Mouse (Mus musculus) ovary, postnatal 10 days (tissue): Measurements from ENCODE around the gene Hoxd9.

ENCODE experiments used
- DNase-seq: peaks from one replicate; pipeline ENCODE4 v3.0.0; 2022; ENCODE audit warnings: low spot score

The Hoxd9 gene

DNA sequence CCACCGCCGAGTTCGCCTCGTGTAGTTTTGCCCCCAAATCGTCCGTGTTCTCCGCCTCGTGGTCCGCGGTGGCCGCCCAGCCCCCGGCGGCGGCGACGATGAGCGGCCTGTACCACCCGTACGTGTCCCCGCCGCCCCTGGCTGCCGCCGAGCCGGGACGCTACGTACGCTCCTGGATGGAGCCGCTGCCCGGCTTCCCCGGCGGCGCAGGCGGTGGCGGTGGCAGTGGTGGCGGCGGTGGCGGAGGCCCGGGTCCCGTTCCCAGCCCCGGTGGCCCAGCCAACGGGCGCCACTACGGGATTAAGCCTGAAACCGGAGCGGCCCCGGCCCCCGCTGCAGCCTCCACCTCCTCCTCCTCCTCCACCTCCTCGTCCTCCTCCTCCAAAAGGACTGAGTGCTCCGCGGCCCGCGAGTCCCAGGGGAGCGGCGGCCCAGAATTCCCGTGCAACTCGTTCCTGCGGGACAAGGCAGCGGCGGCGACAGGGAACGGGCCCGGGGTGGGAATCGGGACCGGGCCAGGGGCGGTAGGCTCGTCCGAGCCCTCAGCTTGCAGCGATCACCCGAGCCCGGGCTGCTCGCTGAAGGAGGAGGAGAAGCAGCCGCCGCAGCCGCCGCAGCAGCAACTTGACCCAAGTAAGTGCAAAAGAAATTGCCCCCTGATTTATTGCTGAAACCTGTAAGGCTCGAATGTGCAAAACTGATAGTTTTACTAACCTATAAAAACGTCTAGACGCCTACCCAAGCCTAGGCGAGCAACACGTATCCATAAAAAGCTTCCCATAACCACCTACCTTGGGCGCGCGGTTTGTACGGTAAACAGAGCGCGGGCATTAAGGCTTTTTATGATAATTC lies 900 bp downstream of the Hoxd9 start:
- DNase-seq, result no peak

- DNase-seq, result no peak
Measured at GRCm38 (mm10) chr2:74699053-74699430, 1.5 kb downstream of the Hoxd9 start.

DNA sequence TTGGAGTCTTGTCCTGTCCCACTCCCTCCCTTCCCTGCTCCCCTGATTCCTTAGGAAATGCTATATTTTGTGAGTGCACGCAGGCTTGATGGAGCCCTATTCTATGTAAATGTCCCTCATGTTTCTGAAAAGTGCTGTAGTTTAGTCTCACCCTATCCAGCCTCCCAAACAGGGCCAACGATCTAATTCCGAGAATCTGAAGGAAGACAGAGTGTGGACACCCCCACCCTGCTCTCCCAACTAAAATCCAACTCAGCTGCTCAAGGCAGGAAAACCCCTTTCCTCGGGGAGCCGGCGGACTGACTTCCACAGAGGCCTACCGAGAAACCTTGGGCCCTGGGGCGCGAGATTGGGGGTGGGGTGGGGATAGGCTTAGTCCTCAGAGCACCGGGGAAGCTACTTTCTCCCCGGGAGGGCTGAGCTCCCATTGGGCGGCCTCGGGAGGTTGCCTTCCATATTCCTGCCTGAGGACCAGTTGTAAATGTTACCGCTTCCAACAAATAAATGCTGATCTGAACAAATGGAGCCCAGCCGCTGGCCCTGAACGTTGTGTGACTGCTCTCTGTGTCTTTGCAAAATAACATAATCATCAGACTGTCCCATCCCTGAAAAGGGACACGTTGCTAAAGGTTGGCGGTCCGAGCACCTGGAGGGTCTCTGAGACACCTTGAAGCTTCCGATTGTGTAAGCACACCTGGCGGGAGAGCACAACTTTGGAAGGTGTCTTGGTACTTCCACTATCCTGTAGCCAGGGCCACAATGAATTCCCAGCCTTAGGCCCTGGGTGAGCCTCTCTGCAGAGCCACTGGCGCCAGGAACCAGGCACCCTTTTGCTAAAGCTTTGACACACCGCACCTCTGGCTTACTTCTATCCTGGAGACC lies 2.4 kb downstream of the Hoxd9 start:
- no peak for DNase-seq

GRCm38 (mm10) chr2:74700546-74701112 lies 3.1 kb downstream of the Hoxd9 start:
- DNase-seq, result no peak

DNA sequence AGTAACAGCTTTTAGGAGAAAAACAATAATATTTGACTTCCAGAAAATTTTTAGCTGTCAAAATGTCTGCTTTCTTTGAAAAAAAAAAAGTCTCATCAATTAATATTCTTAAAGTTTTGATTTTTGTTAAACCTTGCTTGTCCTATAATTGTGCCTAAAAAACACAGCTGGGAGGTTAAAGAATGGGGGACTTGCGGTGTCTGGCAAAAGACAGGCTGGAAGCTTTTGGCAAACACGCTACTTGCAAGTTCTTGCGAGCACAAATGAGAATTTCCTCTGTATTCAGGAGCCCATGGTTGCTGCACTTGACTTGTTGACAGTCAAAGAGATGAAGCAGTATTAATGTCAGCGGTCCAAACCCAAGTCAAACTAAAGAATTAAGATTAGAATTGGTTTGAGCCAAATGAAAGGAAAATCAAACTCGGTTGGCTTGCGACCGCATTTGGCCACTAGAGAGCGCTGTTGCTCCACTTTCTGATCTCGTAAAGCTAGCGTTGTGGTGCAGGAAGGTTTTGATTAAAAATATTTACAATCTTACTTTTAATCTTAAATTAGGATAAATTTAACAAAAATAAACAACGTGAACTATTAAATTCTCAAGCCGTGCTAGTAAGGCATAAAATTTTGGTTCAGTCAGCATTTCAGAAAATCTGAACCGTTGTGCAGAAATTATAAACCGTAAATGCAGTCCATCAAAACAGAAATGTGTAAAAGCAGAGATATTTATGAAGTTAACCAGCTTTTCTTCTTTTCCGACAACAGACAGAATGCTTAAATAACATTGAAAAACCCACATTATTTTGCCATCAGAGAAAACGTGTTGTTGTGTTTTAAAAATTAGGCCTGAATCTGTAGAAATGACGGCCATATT lies 4.7 kb downstream of the Hoxd9 start:
- DNase-seq, result no peak

- DNase-seq, result no peak
Measured at GRCm38 (mm10) chr2:74702820-74703219, 5.3 kb downstream of the Hoxd9 start.

- DNase-seq, result no peak
Measured at GRCm38 (mm10) chr2:74703317-74703716, 5.8 kb downstream of the Hoxd9 start.

DNA sequence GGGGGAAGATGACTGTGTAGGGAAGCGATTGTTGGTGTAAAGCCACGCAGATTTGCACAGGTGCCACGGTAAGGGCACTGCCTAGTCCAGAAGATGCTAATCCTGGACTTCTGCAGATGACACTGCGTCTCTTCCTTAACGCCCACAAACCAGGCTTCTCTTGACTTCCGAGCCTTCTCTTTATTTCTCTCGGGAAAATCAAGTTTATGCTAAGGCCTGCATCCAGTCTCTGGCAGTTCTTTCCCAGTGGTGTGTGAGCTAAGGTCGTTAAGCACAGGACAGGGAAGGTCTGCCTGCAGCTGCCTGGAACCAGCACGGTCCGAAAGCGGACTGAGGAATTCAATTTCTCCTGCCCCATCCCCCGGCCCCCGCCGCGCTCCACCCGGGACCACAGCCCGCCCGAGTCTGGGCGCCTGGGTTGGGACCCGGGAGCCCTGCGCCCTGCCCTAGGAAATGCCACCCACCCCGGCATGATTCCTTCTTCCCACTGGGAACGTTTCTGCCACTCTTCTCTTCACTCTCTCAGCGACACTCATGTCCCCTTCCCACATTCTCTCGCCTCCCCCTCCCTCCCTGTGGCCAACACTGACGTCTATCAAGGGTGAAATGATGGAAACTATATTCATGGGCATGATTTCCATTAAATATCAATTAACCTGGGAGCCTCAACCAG lies 6.3 kb downstream of the Hoxd9 start:
- no peak for DNase-seq

GRCm38 (mm10) chr2:74704393-74704998 lies 7.0 kb downstream of the Hoxd9 start, which contains the start of gene Hoxd8:
Gene Hoxd8 (plus strand): TSS chr2:74704615.
- DNase-seq, result no peak

DNA sequence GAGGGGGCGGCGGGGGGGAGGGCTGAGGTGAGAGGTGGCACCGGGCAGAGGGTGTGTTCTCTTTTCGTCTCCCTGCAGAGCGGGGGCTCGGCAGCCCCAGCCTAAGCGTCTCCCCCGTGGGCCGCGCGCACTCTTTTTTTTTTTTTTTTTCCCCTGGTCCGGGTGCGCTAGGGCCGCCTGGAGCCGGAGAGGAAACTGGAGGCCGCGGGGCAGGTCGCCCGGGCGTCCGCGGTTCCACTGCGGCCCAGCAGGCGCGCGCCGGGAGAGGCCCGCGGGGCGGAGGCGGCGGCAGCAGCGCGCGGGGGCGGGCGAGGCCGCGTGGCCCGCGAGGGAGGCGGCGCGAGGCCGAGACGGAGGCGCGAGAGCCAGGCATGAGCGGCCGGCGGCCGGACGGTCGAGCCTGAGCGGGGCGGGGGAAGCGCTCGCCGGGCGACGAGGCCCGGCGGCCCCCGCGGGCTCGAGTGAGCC lies 7.5 kb downstream of the Hoxd9 start:
- no peak for DNase-seq

DNA sequence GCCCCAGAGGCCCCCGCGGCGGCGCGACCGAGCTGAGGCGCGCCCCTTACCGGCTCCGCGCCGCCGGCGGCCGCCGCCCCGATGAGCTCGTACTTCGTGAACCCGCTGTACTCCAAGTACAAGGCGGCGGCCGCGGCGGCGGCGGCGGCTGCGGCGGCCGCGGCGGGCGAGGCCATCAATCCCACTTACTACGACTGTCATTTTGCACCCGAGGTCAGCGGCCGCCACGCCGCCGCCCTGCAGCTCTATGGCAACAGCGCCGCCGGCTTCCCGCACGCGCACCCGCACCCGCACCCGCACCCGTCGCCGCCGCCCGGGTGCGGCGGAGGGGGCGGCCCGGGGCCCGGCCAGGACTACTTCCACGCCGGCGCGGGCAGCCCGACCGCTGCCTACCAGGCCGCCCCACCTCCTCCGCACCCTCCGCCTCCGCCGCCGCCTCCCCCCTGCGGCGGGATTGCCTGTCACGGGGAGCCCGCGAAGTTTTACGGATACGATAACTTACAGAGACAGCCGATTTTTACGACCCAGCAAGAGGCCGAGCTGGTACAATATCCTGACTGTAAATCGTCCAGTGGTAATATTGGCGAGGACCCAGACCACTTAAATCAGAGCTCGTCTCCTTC lies 8.1 kb downstream of the Hoxd9 start:
- no peak for DNase-seq

GRCm38 (mm10) chr2:74706393-74706960 lies 8.9 kb downstream of the Hoxd9 start:
- no peak for DNase-seq

- DNase-seq, result no peak
Measured at GRCm38 (mm10) chr2:74707599-74707998, 10.1 kb downstream of the Hoxd9 start.

GRCm38 (mm10) chr2:74708676-74709075 lies 11.1 kb downstream of the Hoxd9 start:
- DNase-seq, result no peak

GRCm38 (mm10) chr2:74709465-74710419 lies 12.2 kb downstream of the Hoxd9 start:
- DNase-seq, result no peak

DNA sequence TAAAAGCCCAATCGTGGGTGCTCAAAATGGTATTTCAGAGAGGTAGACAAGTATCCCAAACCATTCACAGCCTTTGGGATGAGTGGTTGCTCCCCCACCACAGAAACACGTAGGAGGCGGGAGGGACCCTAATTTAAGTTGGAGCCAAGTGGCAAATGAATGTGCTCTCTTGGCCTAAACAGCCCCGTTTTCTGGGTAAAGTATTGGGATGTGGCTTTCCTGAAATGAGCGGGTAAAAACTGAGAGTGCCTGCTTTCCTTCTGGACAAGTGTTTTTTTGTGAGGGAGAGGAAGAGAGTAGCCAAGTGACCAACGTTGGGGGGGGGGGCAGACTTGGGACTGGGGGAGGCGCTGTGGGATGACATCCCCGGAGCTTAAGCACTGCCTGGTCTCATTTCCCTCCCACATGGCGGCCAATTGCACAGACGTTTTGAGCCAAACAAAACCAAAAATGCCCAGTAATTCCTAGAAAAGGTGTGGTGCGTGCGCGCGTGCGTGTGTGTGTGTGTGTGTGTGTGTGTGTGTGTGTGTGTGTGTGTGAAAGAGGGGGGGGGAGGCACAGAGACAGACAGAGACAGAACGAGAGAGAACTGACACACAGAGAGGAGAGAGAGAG lies 13.5 kb downstream of the Hoxd9 start:
- DNase-seq, result no peak

GRCm38 (mm10) chr2:74711721-74712621 lies 14.4 kb downstream of the Hoxd9 start, which contains the start of the genes Hoxd3 and Hoxd4:
Gene Hoxd3 (plus strand): TSS chr2:74711927.
Gene Hoxd4 (plus strand): TSS chr2:74711929.
- DNase-seq, result no peak
